Mouse (Mus musculus): ENCODE measurements at regions not wholly inside any gene's neighbourhood (a gene's known extent, or its start where the extent isn't known, plus 50 kb on each side); places are given as distances from the start of the nearest gene placed in this dataset.

- no peaks in the 10 kb centered on the region for H3K9me3 ChIP-seq (ENCODE audit: control insufficient read depth, low read length)
- ATAC-seq (ENCODE audit: insufficient number of reproducible peaks, insufficient read depth, low FRiP score, low read depth) = no peak
- no peak overlapping the region for H3K4me2 ChIP-seq (ENCODE audit: low read length)
- no peak overlapping the region for H3K4me3 ChIP-seq (ENCODE audit: control insufficient read depth in 1 of 2, insufficient read depth in 1 of 2, low read depth in 1 of 2, low read length in 2 of 2)
- no peak overlapping the region for H3K27ac ChIP-seq (replicated peaks in 1 of 2; ENCODE audit: control insufficient read depth in 1 of 2, insufficient read depth in 1 of 2, low read depth in 2 of 2, low read length in 2 of 2)
- H3K9ac ChIP-seq (ENCODE audit: low read length) = no peak overlapping the region
- WGBS = 57% methylated on average over 8 of the region's 8 CpGs
- no peaks in the 10 kb centered on the region for H3K36me3 ChIP-seq (ENCODE audit: control insufficient read depth, insufficient read depth, low read length)
- H3K4me1 ChIP-seq (ENCODE audit: control insufficient read depth in 2 of 2, insufficient read depth in 2 of 2, low read length in 2 of 2) = peaks cover 10 to 13% of the 10 kb centered on the region in 2 experiments
- no peaks in the 10 kb centered on the region for H3K27me3 ChIP-seq (ENCODE audit: control insufficient read depth, insufficient read depth, low read length)
Observed at GRCm38 (mm10) chr7:113084930-113085625, 122.2 kb upstream of the Arntl start.

- Histone ChIP-seq H3K36me3 (ENCODE audit: control insufficient read depth, insufficient read depth, low read length) (no peaks in the 10 kb centered on the region), H3K9me3 (ENCODE audit: control insufficient read depth, low read length) (no peaks in the 10 kb centered on the region), H3K27me3 (ENCODE audit: control insufficient read depth, insufficient read depth, low read length) (no peaks in the 10 kb centered on the region), H3K4me1 (ENCODE audit: control insufficient read depth in 2 of 2, insufficient read depth in 2 of 2, low read length in 2 of 2) (peaks cover 3 to 6% of the 10 kb centered on the region in 2 experiments), H3K27ac (replicated peaks in 1 of 2; ENCODE audit: control insufficient read depth in 1 of 2, insufficient read depth in 1 of 2, low read depth in 2 of 2, low read length in 2 of 2) (no peak overlapping the region), H3K9ac (ENCODE audit: low read length) (no peak overlapping the region), H3K4me2 (ENCODE audit: low read length) (no peak overlapping the region), H3K4me3 (ENCODE audit: control insufficient read depth in 1 of 2, insufficient read depth in 1 of 2, low read depth in 1 of 2, low read length in 2 of 2) (no peak overlapping the region)
- 32% methylated on average over 1 of the region's 1 CpGs for WGBS
- no peak for ATAC-seq (ENCODE audit: insufficient number of reproducible peaks, insufficient read depth, low FRiP score, low read depth)
Observed at GRCm38 (mm10) chr7:113086158-113086557, 121.1 kb upstream of the Arntl start.

GRCm38 (mm10) chr7:113087646-113088045 lies 119.6 kb upstream of the Arntl start:
- Histone ChIP-seq H3K4me1 (ENCODE audit: control insufficient read depth in 2 of 2, insufficient read depth in 2 of 2, low read length in 2 of 2) (peaks cover 0 to 2% of the 10 kb centered on the region in 2 experiments; a peak in 1 of 4 replicates), H3K4me2 (ENCODE audit: low read length) (no peak overlapping the region), H3K9me3 (ENCODE audit: control insufficient read depth, low read length) (no peaks in the 10 kb centered on the region), H3K4me3 (ENCODE audit: control insufficient read depth in 1 of 2, insufficient read depth in 1 of 2, low read depth in 1 of 2, low read length in 2 of 2) (no peak overlapping the region), H3K36me3 (ENCODE audit: control insufficient read depth, insufficient read depth, low read length) (no peaks in the 10 kb centered on the region), H3K27ac (replicated peaks in 1 of 2; ENCODE audit: control insufficient read depth in 1 of 2, insufficient read depth in 1 of 2, low read depth in 2 of 2, low read length in 2 of 2) (no peak overlapping the region), H3K27me3 (ENCODE audit: control insufficient read depth, insufficient read depth, low read length) (no peaks in the 10 kb centered on the region), H3K9ac (ENCODE audit: low read length) (no peak overlapping the region)
- WGBS = 83% methylated on average over 5 of the region's 5 CpGs
- no peak for ATAC-seq (ENCODE audit: insufficient number of reproducible peaks, insufficient read depth, low FRiP score, low read depth)

GRCm38 (mm10) chr7:113089044-113089443 lies 118.2 kb upstream of the Arntl start:
- no peak overlapping the region for H3K9ac ChIP-seq (ENCODE audit: low read length)
- WGBS = 52% methylated on average over 4 of the region's 4 CpGs
- ATAC-seq (ENCODE audit: insufficient number of reproducible peaks, insufficient read depth, low FRiP score, low read depth) = no peak
- H3K27me3 ChIP-seq (ENCODE audit: control insufficient read depth, insufficient read depth, low read length) = no peaks in the 10 kb centered on the region
- no peak overlapping the region for H3K27ac ChIP-seq (replicated peaks in 1 of 2; ENCODE audit: control insufficient read depth in 1 of 2, insufficient read depth in 1 of 2, low read depth in 2 of 2, low read length in 2 of 2)
- H3K4me3 ChIP-seq (ENCODE audit: control insufficient read depth in 1 of 2, insufficient read depth in 1 of 2, low read depth in 1 of 2, low read length in 2 of 2) = no peak overlapping the region
- peaks cover 0 to 2% of the 10 kb centered on the region in 2 experiments; a peak in 1 of 4 replicates for H3K4me1 ChIP-seq (ENCODE audit: control insufficient read depth in 2 of 2, insufficient read depth in 2 of 2, low read length in 2 of 2)
- no peak overlapping the region for H3K4me2 ChIP-seq (ENCODE audit: low read length)
- H3K9me3 ChIP-seq (ENCODE audit: control insufficient read depth, low read length) = no peaks in the 10 kb centered on the region
- H3K36me3 ChIP-seq (ENCODE audit: control insufficient read depth, insufficient read depth, low read length) = no peaks in the 10 kb centered on the region

GRCm38 (mm10) chr7:113093931-113094330 lies 113.3 kb upstream of the Arntl start:
- Histone ChIP-seq H3K36me3 (ENCODE audit: control insufficient read depth, insufficient read depth, low read length) (no peaks in the 10 kb centered on the region), H3K9me3 (ENCODE audit: control insufficient read depth, low read length) (no peaks in the 10 kb centered on the region), H3K4me1 (ENCODE audit: control insufficient read depth in 2 of 2, insufficient read depth in 2 of 2, low read length in 2 of 2) (no peaks in the 10 kb centered on the region), H3K4me3 (ENCODE audit: control insufficient read depth in 1 of 2, insufficient read depth in 1 of 2, low read depth in 1 of 2, low read length in 2 of 2) (no peak overlapping the region), H3K27ac (replicated peaks in 1 of 2; ENCODE audit: control insufficient read depth in 1 of 2, insufficient read depth in 1 of 2, low read depth in 2 of 2, low read length in 2 of 2) (no peak overlapping the region), H3K4me2 (ENCODE audit: low read length) (no peak overlapping the region), H3K9ac (ENCODE audit: low read length) (no peak overlapping the region), H3K27me3 (ENCODE audit: control insufficient read depth, insufficient read depth, low read length) (no peaks in the 10 kb centered on the region)
- WGBS = 80% methylated on average over 5 of the region's 5 CpGs
- ATAC-seq (ENCODE audit: insufficient number of reproducible peaks, insufficient read depth, low FRiP score, low read depth) = no peak

- H3K9me3 ChIP-seq (ENCODE audit: control insufficient read depth, low read length) = no peaks in the 10 kb centered on the region
- 59% methylated on average over 3 of the region's 3 CpGs for WGBS
- H3K27me3 ChIP-seq (ENCODE audit: control insufficient read depth, insufficient read depth, low read length) = no peaks in the 10 kb centered on the region
- ATAC-seq (ENCODE audit: insufficient number of reproducible peaks, insufficient read depth, low FRiP score, low read depth) = no peak
- no peak overlapping the region for H3K9ac ChIP-seq (ENCODE audit: low read length)
- no peaks in the 10 kb centered on the region for H3K4me1 ChIP-seq (ENCODE audit: control insufficient read depth in 2 of 2, insufficient read depth in 2 of 2, low read length in 2 of 2)
- no peak overlapping the region for H3K4me3 ChIP-seq (ENCODE audit: control insufficient read depth in 1 of 2, insufficient read depth in 1 of 2, low read depth in 1 of 2, low read length in 2 of 2)
- no peak overlapping the region for H3K27ac ChIP-seq (replicated peaks in 1 of 2; ENCODE audit: control insufficient read depth in 1 of 2, insufficient read depth in 1 of 2, low read depth in 2 of 2, low read length in 2 of 2)
- no peaks in the 10 kb centered on the region for H3K36me3 ChIP-seq (ENCODE audit: control insufficient read depth, insufficient read depth, low read length)
- no peak overlapping the region for H3K4me2 ChIP-seq (ENCODE audit: low read length)
Observed at GRCm38 (mm10) chr7:113095092-113095491, 112.2 kb upstream of the Arntl start.

GRCm38 (mm10) chr7:113104265-113104664 lies 103.0 kb upstream of the Arntl start:
- no peak overlapping the region for H3K27ac ChIP-seq (replicated peaks in 1 of 2; ENCODE audit: control insufficient read depth in 1 of 2, insufficient read depth in 1 of 2, low read depth in 2 of 2, low read length in 2 of 2)
- H3K9me3 ChIP-seq (ENCODE audit: control insufficient read depth, low read length) = no peaks in the 10 kb centered on the region
- 92% methylated on average over 7 of the region's 7 CpGs for WGBS
- H3K4me3 ChIP-seq (ENCODE audit: control insufficient read depth in 1 of 2, insufficient read depth in 1 of 2, low read depth in 1 of 2, low read length in 2 of 2) = no peak overlapping the region
- no peak overlapping the region for H3K4me2 ChIP-seq (ENCODE audit: low read length)
- H3K27me3 ChIP-seq (ENCODE audit: control insufficient read depth, insufficient read depth, low read length) = no peaks in the 10 kb centered on the region
- no peaks in the 10 kb centered on the region for H3K36me3 ChIP-seq (ENCODE audit: control insufficient read depth, insufficient read depth, low read length)
- H3K9ac ChIP-seq (ENCODE audit: low read length) = no peak overlapping the region
- H3K4me1 ChIP-seq (ENCODE audit: control insufficient read depth in 2 of 2, insufficient read depth in 2 of 2, low read length in 2 of 2) = no peaks in the 10 kb centered on the region
- no peak for ATAC-seq (ENCODE audit: insufficient number of reproducible peaks, insufficient read depth, low FRiP score, low read depth)

GRCm38 (mm10) chr7:113105359-113105758 lies 101.9 kb upstream of the Arntl start:
- no peaks in the 10 kb centered on the region for H3K4me1 ChIP-seq (ENCODE audit: control insufficient read depth in 2 of 2, insufficient read depth in 2 of 2, low read length in 2 of 2)
- no peaks in the 10 kb centered on the region for H3K9me3 ChIP-seq (ENCODE audit: control insufficient read depth, low read length)
- no peak overlapping the region for H3K27ac ChIP-seq (replicated peaks in 1 of 2; ENCODE audit: control insufficient read depth in 1 of 2, insufficient read depth in 1 of 2, low read depth in 2 of 2, low read length in 2 of 2)
- no peaks in the 10 kb centered on the region for H3K36me3 ChIP-seq (ENCODE audit: control insufficient read depth, insufficient read depth, low read length)
- H3K4me2 ChIP-seq (ENCODE audit: low read length) = no peak overlapping the region
- 53% methylated on average over 1 of the region's 1 CpGs for WGBS
- H3K27me3 ChIP-seq (ENCODE audit: control insufficient read depth, insufficient read depth, low read length) = no peaks in the 10 kb centered on the region
- ATAC-seq (ENCODE audit: insufficient number of reproducible peaks, insufficient read depth, low FRiP score, low read depth) = no peak
- H3K9ac ChIP-seq (ENCODE audit: low read length) = no peak overlapping the region
- no peak overlapping the region for H3K4me3 ChIP-seq (ENCODE audit: control insufficient read depth in 1 of 2, insufficient read depth in 1 of 2, low read depth in 1 of 2, low read length in 2 of 2)

Measured in heart, embryonic 14.5 days (tissue).